Mouse (Mus musculus) kidney, postnatal 0 days (tissue): ENCODE results near the gene Icam2. TPM values are rescaled to one million over a fixed set of nuclear protein-coding genes. Genes with fewer than 3 reads are reported as not detected.

Source experiments
- ATAC-seq: fragments of 200-750 bp; cut with Nextera tagmentation; replicated peaks from 2 replicates; pipeline ENCODE4 v1.8.0; 2017; ENCODE audit warnings: low read depth, moderate number of reproducible peaks, moderate TSS enrichment, moderate library complexity; ENCODE audit not compliant: low FRiP score
- DNase-seq: peaks from one replicate; pipeline ENCODE4 v3.0.0-alpha.2; 2016; ENCODE audit warnings: low spot score
- H3K27ac ChIP-seq: fragments of 300-500 bp; sonication (generic); 2 replicates; pipeline ENCODE4 v1.5.1; 2014; ENCODE audit warnings: mild to moderate bottlenecking
- H3K27me3 ChIP-seq: fragments of 300-500 bp; sonication (generic); 2 replicates; pipeline ENCODE4 v1.6.1; 2014; ENCODE audit warnings: low read length, mixed read lengths; ENCODE audit not compliant: insufficient read depth
- H3K36me3 ChIP-seq: fragments of 300-500 bp; sonication (generic); 2 replicates; pipeline ENCODE4 v1.6.1; 2014; ENCODE audit warnings: low read length, mixed read lengths; ENCODE audit not compliant: insufficient read depth
- H3K4me1 ChIP-seq: fragments of 300-500 bp; sonication (generic); replicated peaks from 2 replicates; pipeline ENCODE4 v1.6.1; 2014; ENCODE audit warnings: antibody characterized with exemption, low read length, mixed read lengths; ENCODE audit not compliant: insufficient read depth
- H3K4me2 ChIP-seq: fragments of 300-500 bp; sonication (generic); 2 replicates; pipeline ENCODE4 v1.6.1; 2014; ENCODE audit warnings: mild to moderate bottlenecking, low read length, moderate library complexity, mixed read lengths
- H3K4me3 ChIP-seq: fragments of 300-500 bp; sonication (generic); replicated peaks from 2 replicates; pipeline ENCODE4 v1.5.1; 2014; ENCODE audit warnings: low read depth, low read length
- H3K9ac ChIP-seq: fragments of 300-500 bp; sonication (generic); 2 replicates; pipeline ENCODE4 v1.6.1; 2014; ENCODE audit warnings: low read depth, low read length
- H3K9me3 ChIP-seq: fragments of 300-500 bp; sonication (generic); replicated peaks from 2 replicates; pipeline ENCODE4 v1.6.1; 2016; ENCODE audit warnings: low read length, inconsistent platforms, mixed read lengths
- CTCF ChIP-seq: IDR thresholded peaks from 2 replicates; pipeline ENCODE4 v1.5.1; 2016; ENCODE audit warnings: antibody characterized with exemption, low read depth, mild to moderate bottlenecking, moderate library complexity
- WGBS: fragments of 180-500 bp; shearing (Covaris S2); extraction: QIAGEN DNeasy Blood & Tissue Kit; methylation state at CpG from one replicate; pipeline ENCODE4 v1.1.7; 2014; 5-methylcytosine and 5-hydroxymethylcytosine counted together
- polyA plus RNA-seq: library from polyadenylated mRNA; unstranded; fragments of >200 nt; fragmentation: Nextera tagmentation; extraction: Ambion mirVana; gene quantifications from 2 replicates; pipeline ENCODE4 v1.2.1, GENCODE M21; 2015

The Icam2 gene
- polyA plus RNA-seq, 1 experiment from 2014 or later: 62.5 TPM

DNA sequence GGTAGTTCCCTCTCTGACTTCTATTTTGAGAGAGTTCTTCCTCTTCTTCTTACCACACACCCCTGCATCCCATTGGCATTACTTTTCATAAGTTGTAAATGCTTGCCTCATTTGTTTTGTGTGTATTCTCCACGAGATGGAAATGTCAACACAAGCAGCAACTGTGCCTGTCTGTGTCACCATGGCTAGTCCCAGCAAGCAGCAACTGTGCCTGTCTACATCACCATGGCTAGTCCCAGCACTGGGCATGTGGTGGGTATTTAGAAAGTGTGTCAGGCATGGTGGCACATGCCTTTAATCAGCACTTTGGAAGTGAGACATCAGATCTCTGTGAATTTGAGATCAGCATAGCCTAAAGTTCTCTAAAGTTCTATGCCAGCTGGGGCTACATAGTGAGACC, 33.7 kb downstream of the Icam2 start:
- Histone ChIP-seq H3K9me3 (no peaks in the 10 kb centered on the region), H3K27me3 (no peaks in the 10 kb centered on the region), H3K4me1 (0 out of 2 replicates have a peak, but pooled peaks cover 3% of the 10 kb centered on the region), H3K9ac (no peak overlapping the region), H3K36me3 (no peaks in the 10 kb centered on the region), H3K4me2 (no peak overlapping the region), H3K27ac (no peak overlapping the region), H3K4me3 (no peak overlapping the region)
- 46% methylated on average over 1 of the region's 1 CpGs for WGBS
- DNase-seq (no peak), ATAC-seq (no peak)
- TF ChIP-seq CTCF: no peak

GRCm38 (mm10) chr11:106353188-106353587, 34.7 kb downstream of the Icam2 start, which contains the start of gene Scn4a:
TSS of gene Scn4a (minus strand) at chr11:106353288.
- DNase-seq (no peak), ATAC-seq (no peak; the same call in 1 of the 2 replicates)
- no peak within 1 kb of the TSS for H3K4me3 ChIP-seq
- H3K27me3 ChIP-seq: no peaks in the 10 kb centered on the region
- H3K9me3 ChIP-seq: no peaks in the 10 kb centered on the region
- no peaks in the 10 kb centered on the region for H3K36me3 ChIP-seq
- H3K9ac ChIP-seq: no peak within 1 kb of the TSS
- H3K27ac ChIP-seq: no peak within 1 kb of the TSS
- 61% methylated on average over 12 of the region's 12 CpGs for WGBS
- TF ChIP-seq CTCF: no peak
- H3K4me1 ChIP-seq: 0 out of 2 replicates have a peak, but pooled peaks cover 3% of the 10 kb centered on the region
- no peak within 1 kb of the TSS for H3K4me2 ChIP-seq

DNA sequence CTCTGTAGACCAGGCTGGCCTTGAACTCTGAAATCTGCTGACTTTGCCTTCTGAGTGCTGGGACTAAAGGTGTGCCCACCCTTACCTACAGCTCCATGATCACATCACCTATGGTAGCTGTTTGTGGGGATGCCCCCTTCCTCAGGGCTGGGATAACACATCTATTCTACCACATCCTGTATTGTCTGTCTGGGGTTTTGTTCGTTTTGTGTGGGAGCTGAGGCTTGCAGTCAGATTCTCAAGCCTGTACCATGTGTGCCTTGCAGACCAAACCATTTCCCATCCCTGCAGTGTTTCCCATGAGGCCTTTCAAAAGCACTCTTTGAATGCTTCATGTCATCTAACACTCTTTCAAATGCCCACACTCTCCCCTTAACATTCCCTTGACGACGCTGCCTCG, 35.9 kb downstream of the Icam2 start:
- Histone ChIP-seq H3K9ac (no peak overlapping the region), H3K27ac (no peak overlapping the region), H3K27me3 (no peaks in the 10 kb centered on the region), H3K9me3 (no peaks in the 10 kb centered on the region), H3K4me2 (no peak overlapping the region), H3K36me3 (no peaks in the 10 kb centered on the region), H3K4me3 (no peak overlapping the region), H3K4me1 (0 out of 2 replicates have a peak, but pooled peaks cover 3% of the 10 kb centered on the region)
- no peak for TF ChIP-seq CTCF
- no peak for ATAC-seq
- no peak for DNase-seq
- 80% methylated on average over 4 of the region's 4 CpGs for WGBS

DNA sequence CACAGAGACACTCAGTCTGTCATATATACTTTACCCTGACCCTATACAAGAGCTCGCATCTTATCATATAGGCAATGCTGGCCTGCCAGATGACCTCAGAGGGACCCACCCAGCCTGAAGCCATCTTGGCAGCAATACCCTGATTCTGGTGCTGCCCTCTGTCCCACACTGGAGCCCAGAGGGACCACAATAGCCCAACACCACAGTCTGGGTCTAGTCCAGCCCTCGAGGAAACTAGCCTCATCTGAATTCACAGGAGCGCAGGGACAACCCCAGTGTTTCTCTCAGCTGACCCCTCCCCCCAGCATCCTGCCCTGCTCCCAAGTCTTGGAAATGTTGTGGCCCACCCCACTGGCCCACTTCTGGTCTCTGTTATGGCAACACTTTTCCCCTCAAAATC, 36.6 kb downstream of the Icam2 start:
- TF ChIP-seq CTCF: no peak
- Histone ChIP-seq H3K4me1 (0 out of 2 replicates have a peak, but pooled peaks cover 3% of the 10 kb centered on the region), H3K9ac (no peak overlapping the region), H3K4me2 (no peak overlapping the region), H3K27ac (no peak overlapping the region), H3K27me3 (no peaks in the 10 kb centered on the region), H3K9me3 (no peaks in the 10 kb centered on the region), H3K36me3 (no peaks in the 10 kb centered on the region), H3K4me3 (no peak overlapping the region)
- WGBS: 66% methylated on average over 3 of the region's 3 CpGs
- no peak for ATAC-seq
- no peak for DNase-seq

- peak; percentile 66; the same call in 1 of the 2 replicates for ATAC-seq
- no peak for TF ChIP-seq CTCF
Measured at GRCm38 (mm10) chr11:106350853-106351252, 37.0 kb downstream of the Icam2 start.

GRCm38 (mm10) chr11:106349772-106350171, 38.1 kb downstream of the Icam2 start:
- no peak for ATAC-seq
- no peak overlapping the region for H3K9ac ChIP-seq
- H3K4me2 ChIP-seq: no peak overlapping the region
- H3K27me3 ChIP-seq: no peaks in the 10 kb centered on the region
- no peaks in the 10 kb centered on the region for H3K36me3 ChIP-seq
- no peak overlapping the region for H3K27ac ChIP-seq
- TF ChIP-seq CTCF: no peak
- no peak for DNase-seq
- H3K4me3 ChIP-seq: no peak overlapping the region
- 84% methylated on average over 6 of the region's 6 CpGs for whole genome bisulfite sequencing
- H3K9me3 ChIP-seq: no peaks in the 10 kb centered on the region
- no peaks in the 10 kb centered on the region for H3K4me1 ChIP-seq

More at GRCm38 (mm10) chr11:106350853-106351252, 37.0 kb downstream of the Icam2 start:
- no peak overlapping the region for H3K4me2 ChIP-seq
- peak; percentile 63 for DNase-seq
- H3K9me3 ChIP-seq: no peaks in the 10 kb centered on the region
- 0 out of 2 replicates have a peak, but pooled peaks cover 3% of the 10 kb centered on the region for H3K4me1 ChIP-seq
- no peak overlapping the region for H3K4me3 ChIP-seq
- no peak overlapping the region for H3K9ac ChIP-seq
- no peaks in the 10 kb centered on the region for H3K27me3 ChIP-seq
- H3K36me3 ChIP-seq: no peaks in the 10 kb centered on the region
- WGBS: 32% methylated on average over 5 of the region's 5 CpGs
- H3K27ac ChIP-seq: no peak overlapping the region

DNA sequence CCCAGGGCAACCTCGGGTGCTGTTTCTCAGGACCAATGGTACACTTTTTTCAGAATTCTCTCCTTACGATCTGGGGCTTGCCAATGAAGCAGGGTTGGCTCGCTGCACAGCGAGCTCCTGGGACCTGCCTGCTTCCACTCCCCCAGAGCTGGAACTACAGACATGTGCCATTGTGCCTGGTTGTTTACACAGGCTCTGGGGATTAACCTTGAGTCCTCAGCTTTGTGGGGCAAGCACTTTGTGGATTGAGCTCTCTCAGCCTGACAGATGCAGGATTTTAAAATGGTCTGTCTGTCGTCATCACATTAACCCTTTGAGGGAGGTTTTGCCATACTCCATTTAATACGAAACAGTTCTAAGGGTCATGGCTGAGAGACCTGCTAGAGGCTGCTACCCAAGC, 43.0 kb downstream of the Icam2 start:
- no peak for TF ChIP-seq CTCF
- ATAC-seq (no peak), DNase-seq (no peak)
- Histone ChIP-seq H3K27me3 (no peaks in the 10 kb centered on the region), H3K27ac (no peak overlapping the region), H3K4me2 (no peak overlapping the region), H3K4me3 (no peak overlapping the region), H3K9me3 (no peaks in the 10 kb centered on the region), H3K4me1 (no peaks in the 10 kb centered on the region), H3K9ac (no peak overlapping the region), H3K36me3 (no peaks in the 10 kb centered on the region)
- WGBS: 32% methylated on average over 6 of the region's 6 CpGs
